Mouse (Mus musculus) WW6 (cell line): ENCODE data around the gene Cracr2b.

ENCODE experiments used
- DNase-seq: peaks from one replicate; pipeline ENCODE4 v3.0.0-alpha.2; 2013; ENCODE audit warnings: low read depth, low spot score

Gene Cracr2b

GRCm38 (mm10) chr7:141469901-141470636, 9.2 kb downstream of the Cracr2b start:
- DNase-seq = no peak

GRCm38 (mm10) chr7:141470637-141470944, 9.7 kb downstream of the Cracr2b start:
- DNase-seq = no peak

DNA sequence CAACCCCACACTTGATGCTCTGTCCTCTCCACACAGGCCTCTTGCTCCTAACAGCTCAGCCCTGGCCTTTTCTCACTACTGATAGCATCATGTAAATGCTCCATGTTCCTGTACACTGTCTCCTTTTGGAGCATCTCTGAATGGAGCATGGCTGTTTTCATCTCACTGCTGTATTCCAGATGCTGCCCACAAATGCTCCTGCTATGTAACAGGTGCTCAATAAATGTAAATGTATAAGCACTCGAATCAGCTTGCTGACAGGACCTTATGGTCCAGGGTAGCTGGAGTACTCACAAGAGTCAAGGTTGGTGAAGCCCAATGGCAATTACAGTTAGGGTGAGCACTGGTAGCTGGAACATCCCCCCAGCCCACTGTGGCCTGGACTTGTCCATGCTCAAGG, 10.3 kb downstream of the Cracr2b start:
- no peak for DNase-seq

DNA sequence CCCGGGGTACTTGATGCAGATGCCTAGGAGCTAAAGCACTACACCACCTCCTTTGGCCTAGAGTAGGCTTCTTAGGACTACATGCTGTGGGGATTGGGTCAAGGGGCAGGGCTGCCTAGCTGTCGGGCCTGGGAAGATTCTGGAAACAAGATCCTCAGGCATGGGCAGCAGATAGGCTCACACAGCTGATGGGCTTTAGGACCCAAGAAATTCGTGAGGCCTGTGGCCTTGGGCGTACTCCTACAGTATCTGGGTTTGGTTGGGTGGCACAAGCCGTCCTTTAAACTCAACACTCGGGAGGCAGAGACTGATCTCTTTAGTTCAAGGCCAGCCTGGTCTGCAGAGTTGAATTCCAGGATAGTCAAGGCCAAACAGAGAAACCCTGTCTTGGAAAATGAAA, 11.3 kb downstream of the Cracr2b start:
- DNase-seq = no peak

DNA sequence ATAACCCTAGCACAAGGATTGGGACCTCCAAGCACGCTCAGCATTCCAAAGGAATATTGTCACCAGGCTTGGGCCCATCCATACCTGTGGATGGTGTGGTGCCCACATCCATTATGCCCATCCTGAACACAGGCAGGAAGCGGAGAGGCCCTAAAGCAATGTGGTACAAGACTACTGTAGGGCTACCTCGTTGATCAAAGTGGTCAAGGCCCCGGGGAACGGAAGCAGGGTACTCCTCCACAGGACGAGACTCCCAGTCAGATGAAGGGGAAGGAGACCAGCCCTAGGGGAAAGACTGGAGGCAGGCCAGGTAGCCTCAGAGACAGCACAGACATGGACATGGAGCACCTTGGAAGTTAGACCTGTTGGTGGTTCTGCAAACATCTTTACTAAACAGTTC, 11.9 kb downstream of the Cracr2b start:
- DNase-seq = no peak

- DNase-seq = no peak
These were observed 13.3 kb downstream of the Cracr2b start for GRCm38 (mm10) chr7:141474160-141474559.

DNA sequence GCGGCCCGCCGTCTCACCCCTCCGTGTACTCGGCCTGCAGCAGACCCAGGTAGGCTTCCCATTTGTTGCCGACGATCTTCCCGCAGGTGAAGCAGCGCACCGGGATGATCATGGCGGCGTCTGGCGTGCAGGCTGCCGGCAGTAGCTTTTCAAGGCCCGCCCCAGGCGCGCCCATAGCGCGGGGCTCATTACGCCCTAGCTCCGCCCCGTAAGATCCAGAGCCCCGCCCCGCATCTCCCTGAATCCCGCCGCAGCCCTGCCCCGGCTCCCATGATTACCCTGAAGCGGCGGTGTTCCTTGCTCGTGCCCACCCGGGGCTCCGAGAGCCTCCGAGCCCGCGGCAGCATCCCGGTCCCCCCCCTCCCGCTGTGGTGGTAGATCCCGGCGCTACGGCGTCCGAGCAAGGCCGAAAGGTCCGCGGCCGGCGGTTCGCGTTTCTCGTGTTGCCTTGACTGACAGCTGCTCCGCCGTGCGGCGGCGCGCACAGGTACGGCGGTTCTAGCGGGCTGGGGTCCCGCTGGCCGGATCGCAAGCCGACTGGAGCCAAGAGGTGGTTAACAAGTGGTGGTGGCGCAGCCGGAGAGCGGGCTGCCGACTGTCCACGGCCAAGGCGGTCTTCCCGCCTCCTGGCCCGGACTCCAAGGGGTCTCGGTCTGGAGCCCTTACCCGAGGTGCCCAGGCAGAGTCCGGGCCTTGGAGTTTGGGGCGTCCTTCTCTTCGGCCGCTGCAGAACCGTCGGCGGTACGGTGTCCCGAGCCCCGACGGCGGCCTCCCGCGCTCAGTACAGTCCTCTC, 14.3 kb downstream of the Cracr2b start, which contains the start of the genes Polr2l and Tspan4:
Polr2l (minus strand) TSS at position 122 of the 794 bp plus-strand sequence.
Tspan4 (plus strand) TSS at position 230 of the 794 bp plus-strand sequence.
- no peak for DNase-seq

DNA sequence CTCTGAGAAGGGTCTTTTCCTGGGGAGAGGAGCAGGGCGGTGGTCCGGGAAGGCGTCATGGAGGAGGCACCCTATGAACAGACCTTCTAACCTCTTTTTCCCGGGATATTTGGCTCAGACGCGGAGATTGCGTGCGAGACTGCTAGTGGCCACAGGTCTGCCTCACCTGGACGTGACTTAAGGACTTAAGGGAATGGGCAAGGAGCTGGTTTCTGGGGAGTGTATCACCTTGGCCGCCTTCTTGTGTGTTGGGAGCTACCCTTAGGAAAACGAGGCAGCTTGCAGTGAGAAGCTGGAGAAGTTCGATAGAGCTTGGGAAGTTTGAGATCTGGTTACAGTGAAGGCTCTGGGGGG, 14.9 kb downstream of the Cracr2b start:
- DNase-seq = no peak

DNA sequence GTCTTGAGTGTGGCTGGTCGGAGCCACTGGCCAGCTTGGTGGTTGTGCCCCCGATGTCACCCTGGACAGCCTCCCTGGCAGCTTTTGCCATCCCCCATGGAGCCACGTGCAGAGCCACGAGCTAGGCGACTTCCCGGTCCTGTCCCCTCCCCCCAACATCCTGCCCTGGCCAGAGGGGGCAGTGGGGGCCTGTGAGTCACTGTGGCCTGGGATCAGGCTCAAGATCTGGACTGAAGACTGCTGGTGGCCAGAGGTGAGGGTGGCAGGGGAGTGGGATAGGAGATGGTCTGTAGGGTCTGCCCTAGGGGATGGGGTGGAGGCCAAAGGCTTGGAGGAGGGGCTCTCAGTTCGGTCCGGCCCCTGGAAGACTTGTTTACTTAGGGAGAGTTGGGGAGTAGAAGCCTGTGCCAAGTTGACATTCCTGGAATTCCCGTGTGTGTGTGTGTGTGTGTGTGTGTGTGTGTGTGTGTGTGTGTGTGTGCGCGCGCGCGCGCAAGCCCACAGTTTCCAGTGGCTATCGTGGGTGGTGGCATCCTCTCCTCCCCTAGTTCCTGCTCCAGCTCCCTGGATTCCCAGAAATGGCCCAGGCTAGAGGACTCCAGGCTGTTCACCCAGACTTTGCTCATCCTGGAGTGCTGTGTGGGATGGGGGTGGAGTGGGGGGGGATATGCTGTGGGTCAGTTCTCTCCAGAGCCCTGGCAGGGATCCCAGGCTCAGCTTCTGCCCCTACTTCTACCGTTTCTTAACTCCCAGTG, 15.5 kb downstream of the Cracr2b start:
- no peak for DNase-seq

- DNase-seq = no peak
These were observed 16.1 kb downstream of the Cracr2b start for GRCm38 (mm10) chr7:141476981-141477370.

- DNase-seq = no peak
These were observed 16.8 kb downstream of the Cracr2b start for GRCm38 (mm10) chr7:141477578-141478269.

DNA sequence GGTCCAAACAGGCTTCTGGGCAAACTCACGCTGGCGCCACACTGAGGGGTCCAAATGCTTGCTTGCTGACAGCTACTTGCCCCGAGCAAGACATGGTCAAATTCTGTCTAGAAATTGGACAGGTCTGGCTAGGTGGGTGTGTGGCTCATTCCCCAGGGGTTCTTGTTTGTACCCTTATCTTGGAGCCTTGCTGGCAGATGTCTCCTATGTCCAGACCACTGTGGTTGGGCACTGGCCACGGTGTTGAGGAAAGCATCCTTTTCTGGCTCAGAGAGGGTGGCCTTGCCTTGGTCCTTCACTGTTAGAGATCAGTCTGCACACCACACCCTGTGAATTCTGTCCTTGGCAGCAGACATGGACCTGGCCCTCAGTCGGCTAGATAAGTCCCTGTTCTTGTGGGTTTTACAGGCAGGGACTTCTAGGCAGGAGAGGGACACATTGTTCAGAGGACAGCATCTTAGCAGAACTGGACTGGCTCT, 17.4 kb downstream of the Cracr2b start:
- DNase-seq = no peak

- no peak for DNase-seq
These were observed 20.1 kb downstream of the Cracr2b start for GRCm38 (mm10) chr7:141480842-141481497.

- DNase-seq = no peak
These were observed 20.9 kb downstream of the Cracr2b start for GRCm38 (mm10) chr7:141481498-141482401.

DNA sequence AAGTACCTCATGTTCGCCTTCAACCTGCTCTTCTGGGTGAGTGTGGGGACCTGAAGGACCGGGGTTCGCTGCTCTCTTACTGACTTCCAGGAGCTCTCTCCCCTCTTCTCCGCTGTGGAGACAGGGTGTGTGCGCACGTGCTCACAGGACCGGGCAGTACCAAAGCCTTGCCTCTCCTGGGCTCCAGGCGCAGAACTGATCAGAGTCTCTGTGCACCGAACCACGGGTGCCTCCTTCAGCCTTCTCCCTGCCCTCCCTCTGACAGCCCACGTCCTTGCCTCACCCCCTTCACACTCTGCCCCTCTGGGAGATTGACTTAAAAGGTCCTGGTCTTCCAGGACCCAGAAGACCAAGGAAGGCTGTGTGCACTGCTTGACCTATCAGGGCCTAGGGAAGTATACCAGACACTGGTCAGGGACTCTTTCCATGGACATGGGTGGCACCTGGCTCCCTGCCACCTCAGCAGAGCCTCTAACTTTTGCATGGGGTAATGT, 21.7 kb downstream of the Cracr2b start:
- no peak for DNase-seq

GRCm38 (mm10) chr7:141483114-141483653, 22.3 kb downstream of the Cracr2b start:
- no peak for DNase-seq

DNA sequence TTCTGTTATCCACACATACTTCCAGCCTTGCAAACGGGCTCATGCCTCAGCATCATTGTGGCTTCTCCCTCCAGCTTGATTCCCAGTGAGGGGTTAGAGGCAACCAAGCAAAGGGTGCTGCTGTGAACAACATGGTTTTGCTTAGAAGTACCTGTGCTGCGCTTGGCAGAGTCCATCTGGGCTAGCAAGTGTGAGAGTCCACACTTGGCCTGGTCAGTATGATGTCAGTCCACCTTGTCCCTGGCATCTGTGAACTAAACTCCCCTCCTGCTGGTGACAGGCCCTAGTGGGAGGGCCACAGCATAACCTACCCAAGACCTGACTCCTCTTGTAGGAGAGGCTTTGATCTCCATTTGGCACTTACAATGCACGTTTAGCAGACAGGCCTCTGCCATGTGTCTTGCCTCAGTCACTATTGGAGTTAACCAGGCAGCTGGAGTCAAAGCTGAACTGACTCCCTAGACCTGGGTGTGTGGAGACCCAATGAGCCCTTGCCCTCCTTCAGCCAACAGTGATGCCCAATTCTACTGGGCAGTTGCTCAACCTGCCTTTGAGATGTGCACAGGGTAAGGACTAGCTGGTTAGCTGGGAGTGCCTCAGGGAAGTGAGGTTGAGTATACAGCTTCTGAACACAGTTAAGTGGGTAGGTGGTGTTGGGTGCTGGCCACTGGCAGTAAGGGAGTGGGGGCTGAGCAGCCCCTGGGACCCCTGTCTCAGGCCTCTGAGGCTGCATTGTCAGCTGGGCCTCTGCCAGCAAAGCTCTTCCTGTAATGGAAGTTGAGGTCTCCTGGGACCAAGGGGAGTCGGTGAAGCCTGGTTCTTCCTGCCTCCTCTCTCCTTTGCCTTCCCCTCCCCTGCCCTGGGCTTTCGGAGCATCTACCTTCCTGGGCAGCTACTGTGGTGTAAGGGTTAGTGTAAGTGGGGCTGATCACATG, 23.6 kb downstream of the Cracr2b start:
- no peak for DNase-seq

- DNase-seq = no peak
These were observed 24.3 kb downstream of the Cracr2b start for GRCm38 (mm10) chr7:141485186-141485585.
